Mouse (Mus musculus) erythroblast, adult 5-6 weeks (primary cell): ENCODE measurements around the gene Slc11a1. TPM values are rescaled to one million over a fixed set of nuclear protein-coding genes. Genes with fewer than 3 reads are reported as not detected.

Source experiments
- ATAC-seq: replicated peaks from 2 replicates; pipeline ENCODE4 v1.8.0; 2016; ENCODE audit warnings: moderate number of reproducible peaks, mild to moderate bottlenecking, moderate TSS enrichment, inconsistent platforms; ENCODE audit not compliant: poor library complexity, low FRiP score, severe bottlenecking
- total RNA-seq, 2 experiments: library from RNA; stranded (forward) in 1 of 2; stranded (reverse) in 1 of 2; fragments of 150-400 nt in 1 of 2; fragments of 200-764, 138-1000 nt in 1 of 2; gene quantifications; 2 replicates each; pipeline versions ENCODE4 v1.2.3 to v1.2.4; 2015 to 2017; ENCODE audit warnings: low replicate concordance in 2 of 2

Gene Slc11a1
- total RNA-seq, 2 experiments from 2014 or later: 3.0 to 20.2 TPM

DNA sequence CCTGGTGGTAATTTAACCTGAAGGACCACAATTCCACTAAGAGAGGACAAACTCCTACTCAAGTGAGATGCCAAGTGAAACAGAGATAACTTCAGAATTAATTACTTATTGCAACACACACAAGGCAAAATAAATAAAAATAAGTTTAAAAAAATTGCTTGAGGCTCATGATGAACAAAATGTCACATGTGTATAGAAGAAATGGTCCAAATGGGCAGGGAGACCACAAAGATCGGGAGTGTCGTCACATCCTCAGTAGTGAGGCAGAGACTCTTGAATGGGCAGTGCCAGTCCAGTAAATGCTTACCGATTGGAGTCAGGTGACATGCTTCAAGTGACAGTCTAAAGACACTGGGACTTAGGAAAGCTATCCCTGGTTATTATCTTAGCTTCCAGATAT lies 25.5 kb downstream of the Slc11a1 start:
- ATAC-seq: no peak

DNA sequence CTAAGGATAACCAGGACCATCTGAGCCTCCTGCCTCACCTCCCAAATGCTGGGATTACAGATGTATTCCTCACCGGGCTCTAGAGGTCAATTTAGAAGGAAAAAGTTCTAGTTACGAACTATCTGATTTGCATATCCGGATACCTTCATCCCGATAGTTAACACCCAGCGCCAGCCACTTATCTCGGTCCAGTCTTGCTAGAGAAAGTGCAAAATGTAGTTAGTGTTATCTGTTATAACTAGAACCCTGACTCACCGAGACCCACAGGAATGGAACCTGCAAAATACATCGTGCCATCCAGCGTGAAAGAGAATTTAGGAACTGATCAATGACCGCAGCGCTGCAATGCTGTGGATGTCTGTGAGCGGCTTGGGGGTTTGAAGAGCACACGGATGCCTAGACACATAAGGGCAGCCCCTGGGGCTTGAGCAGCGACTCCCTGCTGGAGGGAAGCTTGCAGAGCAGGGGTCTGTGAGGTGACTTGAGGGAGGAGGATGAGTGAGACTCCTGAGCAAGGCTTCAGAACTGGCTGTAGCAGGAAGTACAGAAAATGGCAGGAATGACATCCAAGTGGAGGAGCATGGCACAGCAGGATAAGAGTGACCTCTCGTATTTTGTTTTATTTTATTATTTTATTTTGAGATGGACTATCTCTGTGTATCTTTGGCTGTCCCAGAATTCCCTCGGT lies 26.2 kb downstream of the Slc11a1 start:
- ATAC-seq: no peak

DNA sequence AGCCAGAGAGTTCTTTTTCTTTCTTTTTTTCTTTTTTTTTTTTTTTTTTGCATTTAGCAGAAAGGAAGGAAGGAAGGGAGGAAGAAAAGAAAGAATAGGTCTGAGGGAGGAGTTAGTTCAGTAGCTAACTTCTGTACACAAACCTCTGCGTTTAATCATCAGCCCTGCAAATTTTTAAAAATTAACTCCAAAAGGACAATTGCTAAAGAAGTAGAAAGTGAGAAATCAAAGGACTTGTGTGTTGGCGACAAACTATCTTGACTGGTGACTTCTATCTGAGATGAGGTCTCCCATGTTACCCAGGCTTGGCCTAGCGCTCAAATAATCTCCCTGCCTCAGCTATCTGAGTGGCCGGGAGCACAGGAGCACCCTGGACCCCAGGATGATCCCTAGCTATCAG lies 29.2 kb downstream of the Slc11a1 start:
- no peak for ATAC-seq

DNA sequence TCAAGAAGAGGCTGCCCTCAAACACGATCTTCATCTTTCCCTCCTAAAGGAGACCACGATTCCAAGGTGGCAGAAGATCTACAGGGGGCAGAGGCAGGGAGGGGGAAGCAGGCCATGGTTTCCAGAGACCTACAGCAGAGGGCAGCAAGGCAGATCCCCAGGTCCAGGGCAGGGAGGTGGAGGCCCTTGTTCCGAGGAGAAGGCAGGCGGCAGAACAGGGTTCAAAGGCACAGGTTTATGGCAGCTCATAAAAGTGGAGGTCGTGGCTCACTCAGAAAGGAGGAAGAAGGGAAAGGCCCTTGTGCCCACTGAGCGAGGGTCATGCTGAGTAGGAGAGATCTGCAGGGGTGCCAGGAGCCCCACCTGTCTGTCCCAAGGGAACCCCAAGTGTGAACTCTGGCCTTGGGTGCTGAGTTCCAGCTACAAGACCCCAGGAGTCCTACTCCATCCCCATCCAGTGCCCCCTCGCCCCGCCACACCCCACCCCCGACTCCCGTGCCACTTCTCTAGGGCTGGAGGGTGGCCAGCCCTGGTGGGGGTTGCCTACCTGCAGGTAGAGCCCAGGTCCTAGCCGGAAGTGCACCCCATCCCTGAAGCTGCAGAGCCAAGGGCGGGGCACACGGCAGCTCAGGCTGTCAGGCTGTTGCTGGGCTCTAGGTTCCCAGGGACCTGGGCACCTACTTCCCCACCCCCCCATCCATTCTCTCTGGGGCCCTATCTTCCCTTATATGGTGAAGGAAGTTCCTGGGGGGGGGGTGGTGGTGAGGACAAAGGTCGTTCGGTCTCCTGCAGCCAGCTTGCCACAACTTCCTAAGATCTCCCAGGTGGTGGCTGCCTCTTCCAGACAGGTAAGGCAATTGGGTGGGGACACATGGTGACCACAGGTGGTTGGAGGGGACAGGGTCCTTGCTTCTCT lies 33.9 kb downstream of the Slc11a1 start, which contains the start of gene Vil1:
Gene Vil1 (plus strand): TSS at position 788 of the 916 bp plus-strand sequence.
- ATAC-seq: no peak

DNA sequence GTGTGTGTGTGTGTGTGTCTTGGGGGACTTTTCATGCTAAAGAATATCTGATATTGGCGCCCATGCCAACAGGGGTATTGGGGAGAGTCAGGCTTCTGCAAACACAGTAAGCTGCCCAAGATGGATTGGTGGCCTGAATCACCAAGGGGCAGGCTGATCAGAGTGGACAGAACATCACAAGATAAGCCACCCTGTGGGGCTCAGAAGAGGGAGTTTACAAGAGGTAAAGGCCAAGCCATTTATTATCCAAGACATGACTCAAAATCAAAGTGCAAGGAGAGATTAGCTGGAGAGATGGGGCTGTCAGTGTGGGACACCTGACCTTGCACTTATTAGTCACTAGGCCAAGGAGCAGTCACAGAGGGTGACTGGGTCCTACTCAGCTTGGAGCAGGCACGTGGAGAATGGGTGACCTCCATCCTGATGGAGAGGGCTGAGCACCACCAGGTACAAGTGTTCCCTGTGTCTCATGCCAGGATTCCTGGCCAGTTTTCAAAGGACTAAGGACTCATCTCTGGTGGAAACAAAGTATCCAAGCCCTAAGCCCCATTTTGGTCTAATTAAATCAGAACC lies 36.8 kb downstream of the Slc11a1 start:
- ATAC-seq: no peak

DNA sequence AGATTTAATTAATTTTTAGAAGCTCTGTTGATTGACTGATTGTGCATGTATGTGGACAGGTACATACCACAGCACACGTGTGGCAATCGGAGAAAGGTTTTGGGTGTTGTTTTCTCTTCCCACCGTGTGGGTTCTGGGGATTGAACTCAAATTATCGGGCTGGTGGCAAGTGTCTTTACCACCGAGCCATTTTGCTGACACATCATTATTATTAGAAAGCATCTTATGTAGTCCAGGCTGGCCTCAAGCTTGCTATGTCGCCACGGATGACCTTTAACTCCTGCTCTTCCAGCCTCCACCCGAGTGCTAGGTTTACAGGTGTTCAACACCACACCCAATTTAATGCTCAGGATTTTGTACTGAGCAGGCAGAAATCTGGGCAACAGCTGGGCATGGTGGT lies 37.7 kb downstream of the Slc11a1 start:
- no peak for ATAC-seq

DNA sequence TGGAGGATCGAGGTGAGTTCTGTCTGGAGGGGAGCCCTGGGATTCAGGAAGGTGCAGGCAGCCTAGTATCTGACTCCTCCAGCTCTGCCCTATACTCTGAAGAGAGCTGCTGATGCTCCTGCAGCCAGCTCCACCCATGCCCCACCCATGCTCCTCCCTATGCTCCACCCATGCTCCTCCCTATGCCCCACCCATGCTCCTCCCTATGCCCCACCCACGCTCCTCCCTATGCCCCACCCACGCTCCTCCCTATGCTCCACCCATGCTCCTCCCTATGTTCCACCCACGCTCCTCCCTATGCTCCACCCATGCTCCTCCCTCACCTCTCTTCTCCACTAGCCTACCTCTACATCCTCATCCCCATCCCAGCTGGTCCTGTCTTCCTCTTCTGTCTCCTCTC lies 40.1 kb downstream of the Slc11a1 start:
- no peak for ATAC-seq

DNA sequence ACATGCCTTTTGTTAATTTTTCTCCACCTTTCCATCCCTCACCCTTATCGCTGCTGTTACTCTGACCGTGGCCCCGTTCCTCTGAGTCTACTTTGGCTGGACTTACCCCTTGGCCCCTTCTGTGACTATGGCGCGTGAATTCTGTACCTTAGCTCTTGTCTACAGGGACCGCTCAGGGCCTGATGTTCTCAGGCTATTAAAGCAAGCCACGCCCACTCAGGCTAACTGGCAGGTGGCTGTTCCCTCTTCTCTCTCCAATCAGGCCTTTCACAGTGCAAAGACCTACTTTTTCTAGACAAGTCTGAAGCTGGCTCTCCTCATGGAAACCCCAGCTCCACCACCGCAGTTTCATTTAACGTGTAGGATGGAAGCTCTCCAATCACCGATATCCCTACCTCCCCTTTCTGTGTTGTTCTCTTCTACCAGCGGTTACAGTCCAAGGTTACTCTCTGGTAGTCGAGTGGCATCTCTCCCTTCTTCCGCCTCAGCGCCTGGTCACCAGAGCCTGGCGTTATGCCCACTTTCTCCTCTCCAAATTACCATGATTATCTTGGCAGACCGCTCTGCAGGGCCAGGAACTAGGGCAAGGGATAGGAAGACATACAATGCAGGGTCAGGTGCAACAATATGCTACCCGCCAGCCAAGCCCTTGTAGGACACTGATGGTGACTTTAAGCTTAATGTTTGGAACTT lies 43.9 kb downstream of the Slc11a1 start:
- ATAC-seq: no peak

DNA sequence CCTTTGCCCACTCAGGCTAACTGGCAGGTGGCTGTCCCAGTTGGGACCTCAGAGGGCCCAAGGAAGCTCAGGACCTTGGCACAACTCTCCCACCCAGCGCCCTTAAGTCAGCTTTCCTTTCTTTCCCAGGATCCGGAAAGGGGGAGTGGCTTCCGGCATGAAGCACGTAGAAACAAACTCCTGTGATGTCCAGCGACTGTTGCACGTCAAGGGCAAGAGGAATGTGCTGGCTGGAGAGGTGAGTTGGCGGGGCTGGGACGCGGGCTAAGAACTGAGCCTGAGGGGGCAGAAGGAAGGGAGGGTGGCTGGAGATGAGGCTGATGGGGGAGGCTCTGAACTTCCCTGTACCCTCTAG lies 44.4 kb downstream of the Slc11a1 start:
- no peak for ATAC-seq

DNA sequence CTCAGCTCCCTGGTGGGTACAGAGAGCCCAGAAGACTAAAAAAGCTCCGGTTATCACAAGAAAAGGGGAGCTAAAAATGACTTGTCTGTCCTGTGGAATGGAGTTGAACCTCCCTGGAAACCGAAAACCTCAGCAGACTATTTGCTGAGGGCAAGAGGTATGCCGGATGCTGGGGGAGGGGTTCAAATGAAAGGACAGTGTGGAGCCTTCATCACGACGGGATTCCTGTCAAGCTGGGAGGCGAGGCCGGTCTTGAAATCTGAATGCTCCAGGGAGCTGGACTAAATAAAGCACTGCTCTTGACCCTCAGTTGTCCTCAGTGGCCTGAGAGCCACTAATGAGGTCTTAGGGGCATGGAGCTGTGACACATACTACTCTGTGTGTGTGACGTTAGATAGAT lies 48.2 kb downstream of the Slc11a1 start:
- no peak for ATAC-seq

DNA sequence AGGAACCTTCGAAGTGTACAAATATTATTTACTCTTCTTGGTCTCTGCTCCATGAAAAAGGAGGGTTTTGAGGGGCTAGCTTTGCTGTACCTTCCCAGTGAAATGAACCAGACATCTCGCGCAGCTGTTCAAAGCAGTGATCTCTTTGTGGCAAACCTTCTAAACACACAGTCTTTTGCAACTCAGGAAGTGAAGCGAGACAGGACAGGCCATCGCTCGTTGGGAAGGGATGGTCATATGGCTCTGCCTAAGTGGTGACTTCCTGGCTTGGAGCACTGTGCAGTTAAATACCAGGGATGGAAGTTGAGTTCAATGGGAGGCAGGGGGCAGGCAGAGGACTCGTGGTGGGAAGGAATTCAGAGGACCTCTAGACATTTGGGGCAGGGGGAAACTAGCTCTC lies 50.9 kb downstream of the Slc11a1 start:
- ATAC-seq: no peak

DNA sequence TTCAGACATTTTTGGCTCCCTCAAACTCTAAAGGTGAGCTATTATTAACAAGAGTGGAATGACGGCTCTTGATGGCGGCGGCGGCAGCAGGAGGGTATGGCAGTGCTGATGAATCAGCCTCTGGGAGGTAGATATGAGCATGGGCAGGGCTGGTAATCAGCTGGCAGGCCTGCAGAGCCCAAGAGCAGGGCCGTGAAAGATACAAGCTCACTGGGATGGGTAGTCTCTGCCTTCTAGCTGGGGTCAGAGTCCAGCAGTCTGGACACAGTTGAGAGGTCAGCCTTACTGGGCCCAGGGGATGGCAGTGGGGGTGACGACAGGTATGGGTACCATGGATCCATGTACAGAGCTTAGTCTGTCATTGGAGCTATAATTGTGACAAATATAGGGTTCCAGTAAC lies 58.2 kb downstream of the Slc11a1 start:
- ATAC-seq: 0 out of 2 replicates have a peak, but pooled peaks have one; percentile 37

DNA sequence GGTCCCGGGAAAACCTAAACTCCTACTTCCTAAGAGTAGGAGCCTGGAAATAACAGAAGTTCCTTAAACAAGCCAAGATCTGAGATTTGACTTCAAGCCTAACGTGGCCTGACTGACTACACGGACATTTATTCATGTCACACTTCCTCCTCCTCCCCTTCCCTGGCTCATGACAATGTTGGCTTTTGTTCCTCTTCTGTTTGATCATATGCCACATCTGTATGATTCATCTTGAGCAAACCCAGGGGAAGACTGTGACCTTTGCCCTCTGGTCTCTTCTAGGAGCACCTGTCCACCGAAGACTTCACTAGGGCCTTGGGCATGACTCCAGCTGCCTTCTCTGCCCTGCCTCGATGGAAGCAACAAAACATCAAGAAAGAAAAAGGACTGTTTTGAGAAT lies 59.6 kb downstream of the Slc11a1 start:
- no peak for ATAC-seq

DNA sequence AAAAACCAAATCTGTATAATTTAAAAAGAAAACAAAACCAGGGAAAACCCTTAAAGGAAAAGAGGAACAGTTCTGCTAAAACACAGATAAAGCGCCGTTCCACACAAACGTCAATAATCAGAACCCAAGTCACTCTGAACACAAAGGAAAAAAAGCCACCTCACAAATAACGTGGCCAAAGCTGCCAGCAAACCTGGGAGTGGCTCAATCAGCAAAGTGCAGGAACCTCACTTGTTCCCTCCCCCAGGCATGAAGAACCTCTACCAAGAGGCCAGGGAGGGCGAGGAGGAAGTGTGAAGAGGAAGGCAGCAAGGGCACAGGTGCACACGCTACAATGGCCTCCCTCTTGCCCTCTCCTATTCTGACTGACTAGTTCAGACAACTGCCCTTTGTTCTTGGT lies 60.6 kb downstream of the Slc11a1 start:
- ATAC-seq: no peak

Other genes with a start within 250 kb of the Slc11a1 start
- gene Rufy4, start 249.7 kb upstream of the Slc11a1 start, total RNA-seq (2015; ENCODE audit: low replicate concordance): not detected in 2 replicates
- gene Rufy4, start 249.7 kb upstream of the Slc11a1 start, total RNA-seq (2017; ENCODE audit: low replicate concordance): not detected in 2 replicates
- gene Cxcr2, start 221.2 kb upstream of the Slc11a1 start, total RNA-seq (2015; ENCODE audit: low replicate concordance): 19.2 and 25.7 TPM in 2 replicates
- 23.0 and 24.7 TPM in 2 replicates for gene Cxcr2, start 221.2 kb upstream of the Slc11a1 start, total RNA-seq (2017; ENCODE audit: low replicate concordance)
- not detected in 2 replicates for gene Cxcr1, start 180.6 kb upstream of the Slc11a1 start, total RNA-seq (2015; ENCODE audit: low replicate concordance)
- gene Cxcr1, start 180.6 kb upstream of the Slc11a1 start, total RNA-seq (2017; ENCODE audit: low replicate concordance): not detected in 2 replicates
- gene Arpc2, start 139.1 kb upstream of the Slc11a1 start, total RNA-seq (2015; ENCODE audit: low replicate concordance): 283 and 297 TPM in 2 replicates
- gene Arpc2, start 139.1 kb upstream of the Slc11a1 start, total RNA-seq (2017; ENCODE audit: low replicate concordance): 147 and 152 TPM in 2 replicates
- not detected in 2 replicates for gene Gpbar1, start 96.6 kb upstream of the Slc11a1 start, total RNA-seq (2015; ENCODE audit: low replicate concordance)
- not detected in 2 replicates for gene Gpbar1, start 96.6 kb upstream of the Slc11a1 start, total RNA-seq (2017; ENCODE audit: low replicate concordance)
- gene Aamp, start 90.5 kb upstream of the Slc11a1 start, total RNA-seq (2015; ENCODE audit: low replicate concordance): 4.6 and 10.4 TPM in 2 replicates
- 15.3 and 27.6 TPM in 2 replicates for gene Aamp, start 90.5 kb upstream of the Slc11a1 start, total RNA-seq (2017; ENCODE audit: low replicate concordance)
- gene Pnkd, start 90.3 kb upstream of the Slc11a1 start, total RNA-seq (2015; ENCODE audit: low replicate concordance): 7.1 and 17.7 TPM in 2 replicates
- gene Pnkd, start 90.3 kb upstream of the Slc11a1 start, total RNA-seq (2017; ENCODE audit: low replicate concordance): 2.4 TPM in 1 of 2 replicates, not detected in the other
- 2.1 and 4.2 TPM in 2 replicates for gene Tmbim1, start 69.6 kb upstream of the Slc11a1 start, total RNA-seq (2015; ENCODE audit: low replicate concordance)
- 1.9 and 2.6 TPM in 2 replicates for gene Tmbim1, start 69.6 kb upstream of the Slc11a1 start, total RNA-seq (2017; ENCODE audit: low replicate concordance)
- gene Catip, start 13.1 kb upstream of the Slc11a1 start, total RNA-seq (2015; ENCODE audit: low replicate concordance): not detected in 2 replicates
- not detected in 2 replicates for gene Catip, start 13.1 kb upstream of the Slc11a1 start, total RNA-seq (2017; ENCODE audit: low replicate concordance)
- gene Ctdsp1, start 16.3 kb downstream of the Slc11a1 start, total RNA-seq (2015; ENCODE audit: low replicate concordance): 30.7 and 40.5 TPM in 2 replicates
- 10.5 and 22.8 TPM in 2 replicates for gene Ctdsp1, start 16.3 kb downstream of the Slc11a1 start, total RNA-seq (2017; ENCODE audit: low replicate concordance)
- not detected in 2 replicates for gene Vil1, start 34.2 kb downstream of the Slc11a1 start, total RNA-seq (2015; ENCODE audit: low replicate concordance)
- not detected in 2 replicates for gene Vil1, start 34.2 kb downstream of the Slc11a1 start, total RNA-seq (2017; ENCODE audit: low replicate concordance)
- 12.1 and 15.4 TPM in 2 replicates for gene Cnot9, start 130.9 kb downstream of the Slc11a1 start, total RNA-seq (2015; ENCODE audit: low replicate concordance)
- gene Cnot9, start 130.9 kb downstream of the Slc11a1 start, total RNA-seq (2017; ENCODE audit: low replicate concordance): 15.9 and 28.2 TPM in 2 replicates
- gene Plcd4, start 167.7 kb downstream of the Slc11a1 start, total RNA-seq (2015; ENCODE audit: low replicate concordance): not detected in 2 replicates
- gene Plcd4, start 167.7 kb downstream of the Slc11a1 start, total RNA-seq (2017; ENCODE audit: low replicate concordance): 1.4 TPM in 1 of 2 replicates, not detected in the other
- gene Usp37, start 169.1 kb downstream of the Slc11a1 start, total RNA-seq (2015; ENCODE audit: low replicate concordance): 7.1 and 9.8 TPM in 2 replicates
- 12.4 and 28.7 TPM in 2 replicates for gene Usp37, start 169.1 kb downstream of the Slc11a1 start, total RNA-seq (2017; ENCODE audit: low replicate concordance)
- 4.6 and 5.2 TPM in 2 replicates for gene Zfp142, start 213.1 kb downstream of the Slc11a1 start, total RNA-seq (2015; ENCODE audit: low replicate concordance)
- gene Zfp142, start 213.1 kb downstream of the Slc11a1 start, total RNA-seq (2017; ENCODE audit: low replicate concordance): 2.8 and 4.7 TPM in 2 replicates
- 0.77 and 1.5 TPM in 2 replicates for gene Bcs1l, start 213.1 kb downstream of the Slc11a1 start, total RNA-seq (2015; ENCODE audit: low replicate concordance)
- gene Bcs1l, start 213.1 kb downstream of the Slc11a1 start, total RNA-seq (2017; ENCODE audit: low replicate concordance): 0.51 and 2.4 TPM in 2 replicates
- 4.4 and 8.4 TPM in 2 replicates for gene Rnf25, start 226.2 kb downstream of the Slc11a1 start, total RNA-seq (2015; ENCODE audit: low replicate concordance)
- 3.5 and 18.1 TPM in 2 replicates for gene Rnf25, start 226.2 kb downstream of the Slc11a1 start, total RNA-seq (2017; ENCODE audit: low replicate concordance)
- gene Stk36, start 226.2 kb downstream of the Slc11a1 start, total RNA-seq (2015; ENCODE audit: low replicate concordance): not detected in 2 replicates
- gene Stk36, start 226.2 kb downstream of the Slc11a1 start, total RNA-seq (2017; ENCODE audit: low replicate concordance): 0.42 TPM in 1 of 2 replicates, not detected in the other